Mouse (Mus musculus): ENCODE measurements around the gene Tmem270.

DNA sequence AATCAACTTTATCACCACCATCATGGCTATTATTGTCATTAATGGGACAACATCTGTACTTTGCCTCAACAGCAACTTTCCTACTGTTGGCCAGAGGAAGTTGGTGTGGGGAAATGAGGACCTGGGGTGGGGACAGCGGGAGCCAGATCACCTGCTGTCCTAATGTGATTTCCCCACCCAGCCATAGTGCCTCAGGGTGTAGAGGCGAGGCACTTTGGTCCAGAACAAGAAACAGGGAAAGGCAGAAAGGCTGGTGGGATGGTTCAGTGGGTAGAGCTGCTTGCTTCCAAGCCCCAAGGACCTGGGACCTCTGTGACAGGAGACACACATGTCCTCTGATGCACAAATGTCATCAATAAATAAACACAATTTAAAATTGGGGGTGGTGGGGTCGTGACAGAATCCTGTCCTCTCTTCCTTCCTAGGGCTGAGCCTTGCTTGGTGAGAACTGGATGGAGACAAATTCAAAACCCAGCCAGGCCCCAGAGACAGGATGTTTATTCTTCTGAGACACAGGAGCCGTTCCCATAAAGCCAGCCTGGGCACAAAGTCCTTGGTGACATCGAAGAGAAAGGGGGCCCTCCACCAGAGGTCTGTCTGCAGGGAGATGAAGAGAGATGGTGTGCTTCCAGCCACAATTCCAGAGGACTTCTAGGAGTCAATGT is 41.0 kb upstream of the Tmem270 start:
- TF ChIP-seq CTCF (IDR thresholded peaks at IDR 0.05; ENCODE audit: control insufficient read depth, insufficient read depth, insufficient replicate concordance, low read depth, low read length) (no peak), POLR2A (IDR thresholded peaks at IDR 0.05; ENCODE audit: control insufficient read depth, low read depth, low read length) (no peak)

Data from testis, adult 2 months (tissue).